24 mouse cellular contexts compared by ENCODE assay signal in genomic region chr11:61111472-61111871, GRCm38 (mm10).
"Had no signal": no experiment of that assay in that cellular context is flagged by ENCODE, and none has a peak within 500 bp of the region (broad histone marks: within the 10 kb centered on the region; RNA-seq: fewer than 3 reads in every experiment).

No protein-coding gene starts in this region.

- DNase-seq: cerebellum, adult 8-10 months; cerebellum, adult 9-10 months; cerebellum, adult 9-11 months; cerebellum, postnatal 14 days; cerebellum, postnatal 25 days; cerebellum, postnatal 36 days; embryo, embryonic 11 days; forebrain, postnatal 0 days; gastrocnemius, adult 2 months; gastrocnemius, postnatal 10 days; gastrocnemius, postnatal 14 days; gastrocnemius, postnatal 25 days; gastrocnemius, postnatal 36 days; heart, adult 11 months; heart, adult 18-20 months; heart, adult 2 months had no signal

- H3K36me3 ChIP-seq: embryonic facial prominence, embryonic 12.5 days; embryonic facial prominence, embryonic 13.5 days; embryonic facial prominence, embryonic 15.5 days; forebrain, embryonic 10.5 days; forebrain, embryonic 12.5 days; forebrain, embryonic 15.5 days had no signal

- H3K27ac ChIP-seq: embryonic facial prominence, embryonic 12.5 days; embryonic facial prominence, embryonic 13.5 days; embryonic facial prominence, embryonic 15.5 days; forebrain, embryonic 10.5 days; forebrain, embryonic 12.5 days; forebrain, embryonic 13.5 days; forebrain, embryonic 15.5 days; gastrocnemius, adult 2 months; heart, adult 2 months had no signal

- H3K9me3 ChIP-seq: embryonic facial prominence, embryonic 12.5 days; embryonic facial prominence, embryonic 13.5 days; embryonic facial prominence, embryonic 15.5 days; forebrain, embryonic 10.5 days; forebrain, embryonic 12.5 days; forebrain, embryonic 13.5 days; forebrain, embryonic 15.5 days had no signal

- H3K4me3 ChIP-seq: embryonic facial prominence, embryonic 12.5 days; embryonic facial prominence, embryonic 13.5 days; embryonic facial prominence, embryonic 15.5 days; erythroblast, embryonic 14.5 days; forebrain, embryonic 10.5 days; forebrain, embryonic 12.5 days; forebrain, embryonic 13.5 days; forebrain, embryonic 15.5 days; gastrocnemius, adult 2 months; heart, adult 2 months had no signal

- H3K4me2 ChIP-seq: embryonic facial prominence, embryonic 12.5 days; embryonic facial prominence, embryonic 13.5 days; embryonic facial prominence, embryonic 15.5 days; forebrain, embryonic 12.5 days; forebrain, embryonic 13.5 days; forebrain, embryonic 15.5 days had no signal

- H3K27me3 ChIP-seq: embryonic facial prominence, embryonic 12.5 days; embryonic facial prominence, embryonic 13.5 days; embryonic facial prominence, embryonic 15.5 days; forebrain, embryonic 12.5 days; forebrain, embryonic 13.5 days; forebrain, embryonic 15.5 days had no signal

- H3K4me1 ChIP-seq: embryonic facial prominence, embryonic 12.5 days; embryonic facial prominence, embryonic 13.5 days; embryonic facial prominence, embryonic 15.5 days; forebrain, embryonic 10.5 days; forebrain, embryonic 12.5 days; forebrain, embryonic 13.5 days; forebrain, embryonic 15.5 days had no signal

- H3K9ac ChIP-seq: embryonic facial prominence, embryonic 12.5 days; embryonic facial prominence, embryonic 13.5 days; embryonic facial prominence, embryonic 15.5 days; forebrain, embryonic 12.5 days; forebrain, embryonic 13.5 days; forebrain, embryonic 15.5 days; forebrain, postnatal 0 days had no signal
